Mouse (Mus musculus): ENCODE data around the gene Dhx16. TPM values are rescaled to one million over a fixed set of nuclear protein-coding genes. Genes with fewer than 3 reads are reported as not detected.
"Not testable (repeated sequence)": the region's sequence is repeated elsewhere in the genome, so short reads cannot be mapped to it uniquely, and the experiment has no call there.

Gene Dhx16
- polyA plus RNA-seq, 2 experiments = 25.5 to 46.0 TPM

DNA sequence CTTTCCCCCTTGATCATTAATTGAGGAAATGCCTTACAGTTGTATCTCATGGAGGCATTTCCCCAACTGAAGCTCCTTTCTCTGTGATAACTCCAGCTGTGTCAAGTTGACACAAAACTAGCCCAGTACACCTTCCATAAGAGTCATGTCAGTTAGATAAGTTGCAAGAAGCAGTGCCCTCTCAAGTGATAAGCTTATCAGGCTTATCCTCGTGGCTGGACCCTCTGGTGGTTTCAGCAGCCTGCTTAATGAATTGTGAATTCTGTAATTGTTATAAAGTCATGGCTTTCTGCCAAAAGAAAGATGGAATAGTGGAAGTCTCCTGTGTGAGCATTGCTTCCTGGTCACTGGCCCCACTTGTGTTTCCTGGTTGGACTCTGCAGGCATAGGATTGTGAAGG lies 47.9 kb downstream of the Dhx16 start:
- peak overlapping the region; percentile 36 for H3K4me2 ChIP-seq (ENCODE audit: low read depth)
- DNase-seq (ENCODE audit: low read depth in 3 of 3, low spot score in 3 of 3) = peak; percentile 37 to 55 (median 39)
- 8% methylated on average over 1 of the region's 1 CpGs for WGBS (ENCODE audit: insufficient replicate concordance)
- peaks cover 17 to 27% of the 10 kb centered on the region in 2 experiments for H3K4me1 ChIP-seq (replicated peaks; ENCODE audit: control insufficient read depth in 2 of 2, insufficient read depth in 2 of 2, low read length in 1 of 2)
- H3K36me3 ChIP-seq (replicated peaks; ENCODE audit: control insufficient read depth, insufficient read depth, low read depth) = peaks cover 85% of the 10 kb centered on the region
- H3K27ac ChIP-seq = peak overlapping the region; percentile 58
- H3K27me3 ChIP-seq (ENCODE audit: control insufficient read depth, insufficient read depth, low read length) = no peaks in the 10 kb centered on the region
- no peak overlapping the region for H3K4me3 ChIP-seq (ENCODE audit: insufficient read depth in 1 of 2, low read depth in 2 of 2, low read length in 2 of 2)
- no peak for TF ChIP-seq CTCF (IDR thresholded peaks at IDR 0.05; ENCODE audit: low read depth)
- TF ChIP-seq EP300 (IDR thresholded peaks at IDR 0.05; ENCODE audit: low read depth) = peak; percentile 95
- peak overlapping the region; percentile 23; the same call in 1 of the 2 replicates for H3K9ac ChIP-seq (replicated peaks)
- ATAC-seq (ENCODE audit: insufficient read depth) = peak; percentile 82
- H3K9me3 ChIP-seq (ENCODE audit: control insufficient read depth, low read length) = no peaks in the 10 kb centered on the region

- Histone ChIP-seq H3K27ac (no peak overlapping the region), H3K9ac (replicated peaks) (no peak overlapping the region), H3K4me2 (ENCODE audit: low read depth) (no peak overlapping the region), H3K27me3 (ENCODE audit: control insufficient read depth, insufficient read depth, low read length) (no peaks in the 10 kb centered on the region), H3K4me1 (replicated peaks; ENCODE audit: control insufficient read depth in 2 of 2, insufficient read depth in 2 of 2, low read length in 1 of 2) (peaks cover 17 to 27% of the 10 kb centered on the region in 2 experiments), H3K36me3 (replicated peaks; ENCODE audit: control insufficient read depth, insufficient read depth, low read depth) (peaks cover 67% of the 10 kb centered on the region), H3K9me3 (ENCODE audit: control insufficient read depth, low read length) (no peaks in the 10 kb centered on the region), H3K4me3 (ENCODE audit: insufficient read depth in 1 of 2, low read depth in 2 of 2, low read length in 2 of 2) (no peak overlapping the region)
- no peak for TF ChIP-seq CTCF (IDR thresholded peaks at IDR 0.05; ENCODE audit: low read depth)
- TF ChIP-seq EP300 (IDR thresholded peaks at IDR 0.05; ENCODE audit: low read depth) = no peak
- ATAC-seq (ENCODE audit: insufficient read depth) (no peak), DNase-seq (ENCODE audit: low read depth in 3 of 3, low spot score in 3 of 3) (no peak)
- WGBS (ENCODE audit: insufficient replicate concordance) = 93% methylated on average over 2 of the region's 2 CpGs
Measured at GRCm38 (mm10) chr17:35929534-35929933, 49.9 kb downstream of the Dhx16 start.

- Histone ChIP-seq H3K9ac (replicated peaks) (no peak overlapping the region), H3K4me1 (replicated peaks; ENCODE audit: control insufficient read depth in 2 of 2, insufficient read depth in 2 of 2, low read length in 1 of 2) (peaks cover 13 to 21% of the 10 kb centered on the region in 2 experiments), H3K4me3 (ENCODE audit: insufficient read depth in 1 of 2, low read depth in 2 of 2, low read length in 2 of 2) (no peak overlapping the region), H3K27ac (no peak overlapping the region), H3K9me3 (ENCODE audit: control insufficient read depth, low read length) (no peaks in the 10 kb centered on the region), H3K27me3 (ENCODE audit: control insufficient read depth, insufficient read depth, low read length) (no peaks in the 10 kb centered on the region), H3K4me2 (ENCODE audit: low read depth) (no peak overlapping the region), H3K36me3 (replicated peaks; ENCODE audit: control insufficient read depth, insufficient read depth, low read depth) (peaks cover 56% of the 10 kb centered on the region)
- TF ChIP-seq CTCF (IDR thresholded peaks at IDR 0.05; ENCODE audit: low read depth) (no peak), EP300 (IDR thresholded peaks at IDR 0.05; ENCODE audit: low read depth) (no peak)
- DNase-seq (ENCODE audit: low read depth in 3 of 3, low spot score in 3 of 3) (no peak), ATAC-seq (ENCODE audit: insufficient read depth) (no peak)
- 92% methylated on average over 12 of the region's 12 CpGs for WGBS (ENCODE audit: insufficient replicate concordance)
Measured at GRCm38 (mm10) chr17:35930627-35931026, 51.0 kb downstream of the Dhx16 start.

DNA sequence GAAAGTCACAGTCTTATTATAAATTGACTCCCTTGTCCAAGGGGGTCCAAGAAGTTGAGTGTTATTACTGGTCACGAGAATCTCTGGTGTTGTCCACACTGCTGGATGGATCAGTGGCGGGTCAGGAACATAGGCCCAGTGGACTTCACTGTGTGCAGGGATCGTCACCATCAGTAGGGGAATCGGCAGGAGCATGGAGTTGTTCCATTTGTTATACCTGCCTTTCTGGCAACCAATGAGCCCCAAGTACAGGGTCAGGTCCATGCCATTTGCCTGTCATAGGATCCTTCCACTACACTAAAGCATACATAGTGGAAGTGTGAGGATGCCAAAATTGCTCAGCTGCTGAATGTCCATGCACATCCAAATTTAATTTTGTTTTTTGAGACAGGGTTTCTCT lies 53.0 kb downstream of the Dhx16 start:
- Histone ChIP-seq H3K9ac (replicated peaks) (no peak overlapping the region), H3K27me3 (ENCODE audit: control insufficient read depth, insufficient read depth, low read length) (no peaks in the 10 kb centered on the region), H3K9me3 (ENCODE audit: control insufficient read depth, low read length) (no peaks in the 10 kb centered on the region), H3K4me2 (ENCODE audit: low read depth) (no peak overlapping the region), H3K27ac (no peak overlapping the region), H3K36me3 (replicated peaks; ENCODE audit: control insufficient read depth, insufficient read depth, low read depth) (peaks cover 40% of the 10 kb centered on the region), H3K4me3 (ENCODE audit: insufficient read depth in 1 of 2, low read depth in 2 of 2, low read length in 2 of 2) (no peak overlapping the region), H3K4me1 (replicated peaks; ENCODE audit: control insufficient read depth in 2 of 2, insufficient read depth in 2 of 2, low read length in 1 of 2) (peaks cover 4 to 7% of the 10 kb centered on the region in 2 experiments; a peak in 3 of 4 replicates)
- TF ChIP-seq EP300 (IDR thresholded peaks at IDR 0.05; ENCODE audit: low read depth) (no peak), CTCF (IDR thresholded peaks at IDR 0.05; ENCODE audit: low read depth) (no peak)
- 78% methylated on average over 4 of the region's 4 CpGs for WGBS (ENCODE audit: insufficient replicate concordance)
- ATAC-seq (ENCODE audit: insufficient read depth) (no peak), DNase-seq (ENCODE audit: low read depth in 3 of 3, low spot score in 3 of 3) (no peak)

DNA sequence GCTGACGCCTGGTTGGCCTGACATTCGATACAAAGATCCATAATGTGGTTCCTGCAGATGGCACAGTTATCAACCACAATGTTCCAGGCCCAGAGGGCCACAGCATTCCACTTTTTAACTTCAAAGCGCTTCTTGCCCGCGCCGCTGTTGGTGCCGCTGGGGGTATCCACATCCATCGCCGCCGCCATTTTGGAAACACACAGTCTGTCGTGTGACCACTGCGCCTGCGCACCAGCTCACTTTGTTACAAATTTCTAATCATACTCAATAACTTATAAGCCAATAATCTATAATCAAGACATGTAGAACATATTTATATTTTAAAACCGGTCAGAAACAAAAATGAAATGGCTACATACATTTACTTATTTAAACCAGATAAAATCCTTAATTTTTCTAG lies 56.1 kb downstream of the Dhx16 start:
- H3K27ac ChIP-seq; H3K36me3 ChIP-seq (replicated peaks; ENCODE audit: control insufficient read depth, insufficient read depth, low read depth); H3K27me3 ChIP-seq (ENCODE audit: control insufficient read depth, insufficient read depth, low read length); H3K4me1 ChIP-seq (replicated peaks; ENCODE audit: control insufficient read depth in 2 of 2, insufficient read depth in 2 of 2, low read length in 1 of 2); H3K9me3 ChIP-seq (ENCODE audit: control insufficient read depth, low read length); H3K9ac ChIP-seq (replicated peaks); ATAC-seq (ENCODE audit: insufficient read depth); H3K4me2 ChIP-seq (ENCODE audit: low read depth); H3K4me3 ChIP-seq (ENCODE audit: insufficient read depth in 1 of 2, low read depth in 2 of 2, low read length in 2 of 2); DNase-seq (ENCODE audit: low read depth in 3 of 3, low spot score in 3 of 3): not testable (repeated sequence)
- WGBS (ENCODE audit: insufficient replicate concordance) = 79% methylated on average over 14 of the region's 14 CpGs
